Mouse (Mus musculus) heart, postnatal 0 days (tissue): ENCODE measurements around the gene Chga.

Experiments
- CTCF ChIP-seq: IDR thresholded peaks from 2 replicates; pipeline ENCODE4 v1.5.1; 2016; ENCODE audit warnings: antibody characterized with exemption, control low read depth, low read depth
- EP300 ChIP-seq: IDR thresholded peaks from 2 replicates; pipeline ENCODE4 v1.6.1; 2016; ENCODE audit warnings: antibody characterized with exemption, low read depth

DNA sequence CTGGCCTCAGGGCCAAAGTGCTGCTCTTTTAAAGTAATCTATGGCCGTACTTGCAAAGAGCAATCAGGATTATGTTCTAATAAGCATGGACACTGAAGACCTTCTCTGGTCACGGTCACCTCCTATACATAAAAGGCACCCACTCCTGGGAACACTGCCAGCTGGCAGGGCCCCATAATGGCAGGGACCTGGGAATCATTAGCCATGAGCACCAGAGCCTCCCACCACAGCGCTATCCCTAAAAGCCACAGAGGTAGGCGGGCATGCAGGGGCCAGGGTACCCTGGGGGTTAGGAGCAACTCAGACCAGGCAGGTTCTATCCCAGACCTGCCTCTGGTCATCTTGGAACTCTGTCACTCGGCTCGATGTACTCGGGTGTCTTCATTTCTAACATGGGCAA is 45.0 kb downstream of the Chga start:
- TF ChIP-seq CTCF: no peak
- no peak for TF ChIP-seq EP300
